Mouse (Mus musculus): Measurements from ENCODE around the gene Actl6a. TPM values are rescaled to one million over a fixed set of nuclear protein-coding genes. Genes with fewer than 3 reads are reported as not detected.
A peak's percentile ranks its signal among the peaks of the same experiment; 100 is the strongest.
"Not testable (repeated sequence)": the region's sequence is repeated elsewhere in the genome, so short reads cannot be mapped to it uniquely, and the experiment has no call there.

The Actl6a gene
- polyA plus RNA-seq, 1 experiment from 2014 or later: 68.0 TPM

GRCm38 (mm10) chr3:32727861-32728260 lies 21.8 kb downstream of the Actl6a start:
- Histone ChIP-seq H3K9me3 (replicated peaks; ENCODE audit: control insufficient read depth, low read length) (no peaks in the 10 kb centered on the region), H3K4me1 (ENCODE audit: control insufficient read depth, low read depth, low read length) (no peaks in the 10 kb centered on the region), H3K4me3 (ENCODE audit: low read depth, low read length) (no peak overlapping the region), H3K4me2 (ENCODE audit: low read depth, low read length) (no peak overlapping the region), H3K27me3 (ENCODE audit: control insufficient read depth, insufficient read depth, low read depth, low read length) (no peaks in the 10 kb centered on the region), H3K9ac (ENCODE audit: low read depth, low read length) (no peak overlapping the region), H3K27ac (ENCODE audit: low read length) (no peak overlapping the region), H3K36me3 (ENCODE audit: control insufficient read depth, insufficient read depth) (peaks cover 58% of the 10 kb centered on the region)
- ATAC-seq (ENCODE audit: low read depth): no peak
- 78% methylated on average over 4 of the region's 4 CpGs for WGBS (ENCODE audit: insufficient replicate concordance)

GRCm38 (mm10) chr3:32736244-32737171 lies 30.4 kb downstream of the Actl6a start, which contains the start of gene Ndufb5:
Ndufb5 (plus strand) TSS chr3:32736990.
- Histone ChIP-seq H3K4me2 (ENCODE audit: low read depth, low read length) (peak within 1 kb of the TSS; percentile 90), H3K27me3 (ENCODE audit: control insufficient read depth, insufficient read depth, low read depth, low read length) (no peaks in the 10 kb centered on the region), H3K4me3 (ENCODE audit: low read depth, low read length) (peak within 1 kb of the TSS; percentile 91), H3K9me3 (replicated peaks; ENCODE audit: control insufficient read depth, low read length) (no peaks in the 10 kb centered on the region), H3K36me3 (ENCODE audit: control insufficient read depth, insufficient read depth) (peaks cover 8% of the 10 kb centered on the region), H3K27ac (ENCODE audit: low read length) (peak within 1 kb of the TSS; percentile 72), H3K4me1 (ENCODE audit: control insufficient read depth, low read depth, low read length) (peaks cover 18% of the 10 kb centered on the region), H3K9ac (ENCODE audit: low read depth, low read length) (peak within 1 kb of the TSS; percentile 81)
- ATAC-seq (ENCODE audit: low read depth): peak; percentile 95
- under 1% methylated on average over 62 of the region's 62 CpGs for WGBS (ENCODE audit: insufficient replicate concordance)

GRCm38 (mm10) chr3:32737172-32737655 lies 31.1 kb downstream of the Actl6a start, which contains the start of gene Mrpl47:
Mrpl47 (minus strand) TSS chr3:32737605.
- H3K9me3 ChIP-seq (replicated peaks; ENCODE audit: control insufficient read depth, low read length): no peaks in the 10 kb centered on the region
- ATAC-seq (ENCODE audit: low read depth): peak; percentile 4
- H3K4me2 ChIP-seq (ENCODE audit: low read depth, low read length): peak within 1 kb of the TSS; percentile 90
- WGBS (ENCODE audit: insufficient replicate concordance): under 1% methylated on average over 31 of the region's 31 CpGs
- peaks cover 7% of the 10 kb centered on the region for H3K36me3 ChIP-seq (ENCODE audit: control insufficient read depth, insufficient read depth)
- no peaks in the 10 kb centered on the region for H3K27me3 ChIP-seq (ENCODE audit: control insufficient read depth, insufficient read depth, low read depth, low read length)
- peak within 1 kb of the TSS; percentile 91 for H3K4me3 ChIP-seq (ENCODE audit: low read depth, low read length)
- peak within 1 kb of the TSS; percentile 81 for H3K9ac ChIP-seq (ENCODE audit: low read depth, low read length)
- peak within 1 kb of the TSS; percentile 72 for H3K27ac ChIP-seq (ENCODE audit: low read length)
- H3K4me1 ChIP-seq (ENCODE audit: control insufficient read depth, low read depth, low read length): peaks cover 18% of the 10 kb centered on the region

- Histone ChIP-seq H3K27me3 (ENCODE audit: control insufficient read depth, insufficient read depth, low read depth, low read length) (no peaks in the 10 kb centered on the region), H3K9ac (ENCODE audit: low read depth, low read length) (no peak overlapping the region)
Measured at GRCm38 (mm10) chr3:32738549-32738948, 32.5 kb downstream of the Actl6a start.

GRCm38 (mm10) chr3:32742276-32742780 lies 36.2 kb downstream of the Actl6a start:
- no peak for ATAC-seq (ENCODE audit: low read depth)
- Histone ChIP-seq H3K4me3 (ENCODE audit: low read depth, low read length) (no peak overlapping the region), H3K27me3 (ENCODE audit: control insufficient read depth, insufficient read depth, low read depth, low read length) (no peaks in the 10 kb centered on the region), H3K4me2 (ENCODE audit: low read depth, low read length) (no peak overlapping the region), H3K9me3 (replicated peaks; ENCODE audit: control insufficient read depth, low read length) (no peaks in the 10 kb centered on the region), H3K27ac (ENCODE audit: low read length) (no peak overlapping the region), H3K36me3 (ENCODE audit: control insufficient read depth, insufficient read depth) (peaks cover 11% of the 10 kb centered on the region), H3K9ac (ENCODE audit: low read depth, low read length) (no peak overlapping the region), H3K4me1 (ENCODE audit: control insufficient read depth, low read depth, low read length) (peaks cover 10% of the 10 kb centered on the region)
- 52% methylated on average over 2 of the region's 2 CpGs for WGBS (ENCODE audit: insufficient replicate concordance)

More at GRCm38 (mm10) chr3:32738549-32738948, 32.5 kb downstream of the Actl6a start:
- no peak for ATAC-seq (ENCODE audit: low read depth)
- peaks cover 18% of the 10 kb centered on the region for H3K4me1 ChIP-seq (ENCODE audit: control insufficient read depth, low read depth, low read length)
- H3K4me3 ChIP-seq (ENCODE audit: low read depth, low read length): no peak overlapping the region
- no peaks in the 10 kb centered on the region for H3K36me3 ChIP-seq (ENCODE audit: control insufficient read depth, insufficient read depth)
- H3K4me2 ChIP-seq (ENCODE audit: low read depth, low read length): no peak overlapping the region
- H3K9me3 ChIP-seq (replicated peaks; ENCODE audit: control insufficient read depth, low read length): no peaks in the 10 kb centered on the region
- 83% methylated on average over 5 of the region's 5 CpGs for WGBS (ENCODE audit: insufficient replicate concordance)
- no peak overlapping the region for H3K27ac ChIP-seq (ENCODE audit: low read length)

GRCm38 (mm10) chr3:32745001-32745400 lies 38.9 kb downstream of the Actl6a start:
- H3K4me3 ChIP-seq (ENCODE audit: low read depth, low read length): no peak overlapping the region
- peaks cover 21% of the 10 kb centered on the region for H3K36me3 ChIP-seq (ENCODE audit: control insufficient read depth, insufficient read depth)

GRCm38 (mm10) chr3:32745426-32745825 lies 39.3 kb downstream of the Actl6a start:
- H3K27ac ChIP-seq (ENCODE audit: low read length); H3K27me3 ChIP-seq (ENCODE audit: control insufficient read depth, insufficient read depth, low read depth, low read length); H3K4me3 ChIP-seq (ENCODE audit: low read depth, low read length); ATAC-seq (ENCODE audit: low read depth); H3K4me2 ChIP-seq (ENCODE audit: low read depth, low read length); H3K4me1 ChIP-seq (ENCODE audit: control insufficient read depth, low read depth, low read length); H3K9me3 ChIP-seq (replicated peaks; ENCODE audit: control insufficient read depth, low read length); H3K9ac ChIP-seq (ENCODE audit: low read depth, low read length): not testable (repeated sequence)
- H3K36me3 ChIP-seq (ENCODE audit: control insufficient read depth, insufficient read depth): peaks cover 21% of the 10 kb centered on the region

More at GRCm38 (mm10) chr3:32745001-32745400, 38.9 kb downstream of the Actl6a start:
- no peak overlapping the region for H3K27ac ChIP-seq (ENCODE audit: low read length)
- H3K9ac ChIP-seq (ENCODE audit: low read depth, low read length): no peak overlapping the region
- no peak for ATAC-seq (ENCODE audit: low read depth)
- WGBS (ENCODE audit: insufficient replicate concordance): 79% methylated on average over 6 of the region's 6 CpGs
- H3K9me3 ChIP-seq (replicated peaks; ENCODE audit: control insufficient read depth, low read length): no peaks in the 10 kb centered on the region
- H3K4me1 ChIP-seq (ENCODE audit: control insufficient read depth, low read depth, low read length): no peaks in the 10 kb centered on the region
- H3K27me3 ChIP-seq (ENCODE audit: control insufficient read depth, insufficient read depth, low read depth, low read length): no peaks in the 10 kb centered on the region
- H3K4me2 ChIP-seq (ENCODE audit: low read depth, low read length): no peak overlapping the region

GRCm38 (mm10) chr3:32748384-32748783 lies 42.3 kb downstream of the Actl6a start:
- Histone ChIP-seq H3K4me3 (ENCODE audit: low read depth, low read length) (no peak overlapping the region), H3K9me3 (replicated peaks; ENCODE audit: control insufficient read depth, low read length) (no peaks in the 10 kb centered on the region), H3K27ac (ENCODE audit: low read length) (no peak overlapping the region)

More at GRCm38 (mm10) chr3:32748384-32748783, 42.3 kb downstream of the Actl6a start:
- no peaks in the 10 kb centered on the region for H3K27me3 ChIP-seq (ENCODE audit: control insufficient read depth, insufficient read depth, low read depth, low read length)
- H3K9ac ChIP-seq (ENCODE audit: low read depth, low read length): no peak overlapping the region
- no peaks in the 10 kb centered on the region for H3K4me1 ChIP-seq (ENCODE audit: control insufficient read depth, low read depth, low read length)
- 82% methylated on average over 9 of the region's 9 CpGs for WGBS (ENCODE audit: insufficient replicate concordance)
- no peak overlapping the region for H3K4me2 ChIP-seq (ENCODE audit: low read depth, low read length)
- ATAC-seq (ENCODE audit: low read depth): no peak
- peaks cover 31% of the 10 kb centered on the region for H3K36me3 ChIP-seq (ENCODE audit: control insufficient read depth, insufficient read depth)
